Mouse (Mus musculus) liver, adult 2 months (tissue): ENCODE results near the gene Inpp5f.

ENCODE experiments used
- CTCF ChIP-seq: fragments of 200-500 bp; IDR thresholded peaks from 2 replicates; pipeline ENCODE4 v1.5.1; 2011; ENCODE audit warnings: low read depth, low read length, control low read depth
- POLR2A ChIP-seq: fragments of 200-500 bp; IDR thresholded peaks from 2 replicates; pipeline ENCODE4 v1.6.1; 2011; ENCODE audit warnings: low read length, control low read depth; ENCODE audit not compliant: insufficient read depth; ENCODE audit errors: extremely low read depth

GRCm38 (mm10) chr7:128694848-128695247 lies 83.7 kb downstream of the Inpp5f start:
- TF ChIP-seq POLR2A = no peak
- no peak for TF ChIP-seq CTCF
